Comparison of ENCODE assay signal across 13 mouse cellular contexts in the genomic region with DNA sequence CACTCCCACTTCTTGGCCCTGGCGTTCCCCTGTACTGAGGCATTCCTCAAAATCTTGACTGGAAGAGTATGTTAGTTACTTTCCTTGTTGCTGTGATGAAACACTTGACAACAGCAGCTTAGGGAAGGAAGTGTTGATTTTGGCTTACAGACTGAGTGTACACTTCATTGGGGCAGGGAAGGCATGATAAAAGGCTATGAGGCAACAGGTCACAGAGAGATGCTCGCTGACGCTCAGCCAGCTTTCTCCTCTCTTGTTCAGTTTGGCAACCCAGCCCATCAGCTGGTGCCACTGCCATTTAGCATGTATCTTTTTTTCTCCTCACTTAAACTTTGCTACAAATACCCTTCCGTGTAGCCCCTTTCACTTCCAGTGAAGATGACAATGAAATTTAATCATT.
DNase-seq lines count a peak whose midpoint lies in the region; ATAC-seq lines count a peak whose summit lies in the region.
"Had no signal": no experiment of that assay in that cellular context is flagged by ENCODE, and none has a peak within 500 bp of the region (broad histone marks: within the 10 kb centered on the region; RNA-seq: fewer than 3 reads in every experiment).

No protein-coding gene starts in this region.

- no peaks in the 10 kb centered on the region for H3K9me3 ChIP-seq in heart, embryonic 10.5 days
- H3K9me3 ChIP-seq: liver, embryonic 15.5 days had no signal

- peak; percentile 97 for DNase-seq in heart, adult 11 months
- no peak for DNase-seq in heart, embryonic 10.5 days (ENCODE audit: low spot score)
- DNase-seq in urinary bladder, postnatal 14 days (ENCODE audit: low spot score), result peak; percentile 13
- DNase-seq in urinary bladder, postnatal 10 days (ENCODE audit: low spot score), result no peak
- DNase-seq in kidney, postnatal 10 days, result peak; percentile 15
- DNase-seq in left cerebral cortex, adult 8-10 months (ENCODE audit: low spot score in 2 of 2), result no peak
- no peak for DNase-seq in thymus, adult 18-20 months
- DNase-seq: cerebellum, postnatal 14 days; gastrocnemius, postnatal 10 days; thymus, postnatal 36 days had no signal

- ATAC-seq in megakaryocyte, adult 5-6 weeks (ENCODE audit: poor library complexity, severe bottlenecking), result no peak
- ATAC-seq: Patski had no signal

- H3K4me3 ChIP-seq in heart, embryonic 10.5 days, result no peak overlapping the region
- H3K4me3 ChIP-seq: liver, embryonic 15.5 days had no signal

- WGBS in heart, embryonic 10.5 days, result 80% methylated on average over 4 of the region's 4 CpGs

- H3K4me1 ChIP-seq in heart, embryonic 10.5 days, result no peaks in the 10 kb centered on the region
- H3K4me1 ChIP-seq: liver, embryonic 15.5 days had no signal

- H3K27ac ChIP-seq in heart, embryonic 10.5 days, result no peak overlapping the region
- H3K27ac ChIP-seq: liver, embryonic 15.5 days had no signal

- peaks cover 2% of the 10 kb centered on the region; the same call in 1 of the 2 replicates for H3K36me3 ChIP-seq in heart, embryonic 10.5 days
- H3K36me3 ChIP-seq: liver, embryonic 15.5 days had no signal

- H3K27me3 ChIP-seq in heart, embryonic 10.5 days (ENCODE audit: insufficient read depth, poor library complexity, severe bottlenecking), result no peaks in the 10 kb centered on the region
- H3K27me3 ChIP-seq: liver, embryonic 15.5 days; Patski had no signal

Comparison
In these comparisons a context has a peak if more than half of its experiments do, and no peak if none do; other contexts are left out.
1. DNase-seq: peak in heart, adult 11 months (single experiment), urinary bladder, postnatal 14 days (single experiment) and kidney, postnatal 10 days (single experiment); none in heart, embryonic 10.5 days (single experiment), urinary bladder, postnatal 10 days (single experiment), left cerebral cortex, adult 8-10 months (0 of 2) and thymus, adult 18-20 months (0 of 2).